Mouse (Mus musculus) liver, postnatal 0 days (tissue): ENCODE data around the gene Zkscan5.

Experiments
- CTCF ChIP-seq: sonication (generic); IDR thresholded peaks from 2 replicates; pipeline ENCODE4 v1.5.1; 2016; ENCODE audit warnings: antibody characterized with exemption, low read depth
- EP300 ChIP-seq: IDR thresholded peaks from 2 replicates; pipeline ENCODE4 v1.6.1; 2016; ENCODE audit warnings: antibody characterized with exemption, low read depth, mild to moderate bottlenecking

DNA sequence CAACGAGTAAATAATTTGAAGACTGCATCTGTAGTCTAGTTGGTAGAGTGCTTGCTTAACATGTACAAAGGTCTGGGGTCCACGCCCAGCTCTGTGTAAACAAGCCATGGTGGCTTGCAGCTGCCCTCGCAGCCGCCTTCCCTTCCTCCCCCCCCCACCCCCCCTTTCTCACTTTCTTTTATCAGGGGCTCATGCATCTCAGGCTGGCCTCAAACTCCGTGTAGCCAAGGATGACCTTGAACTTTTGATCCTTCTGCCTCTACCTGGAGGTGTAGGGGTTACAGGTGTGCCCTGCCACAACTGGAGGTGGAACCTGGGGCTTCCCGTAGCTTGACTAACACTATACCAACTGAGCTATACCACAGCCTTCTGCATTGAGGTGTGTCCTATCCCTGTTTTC, 13.4 kb downstream of the Zkscan5 start:
- TF ChIP-seq CTCF (no peak), EP300 (0 out of 2 replicates have a peak, but pooled peaks have one; percentile 8)
